Mouse (Mus musculus): ENCODE results near the gene Tmem116.

DNA sequence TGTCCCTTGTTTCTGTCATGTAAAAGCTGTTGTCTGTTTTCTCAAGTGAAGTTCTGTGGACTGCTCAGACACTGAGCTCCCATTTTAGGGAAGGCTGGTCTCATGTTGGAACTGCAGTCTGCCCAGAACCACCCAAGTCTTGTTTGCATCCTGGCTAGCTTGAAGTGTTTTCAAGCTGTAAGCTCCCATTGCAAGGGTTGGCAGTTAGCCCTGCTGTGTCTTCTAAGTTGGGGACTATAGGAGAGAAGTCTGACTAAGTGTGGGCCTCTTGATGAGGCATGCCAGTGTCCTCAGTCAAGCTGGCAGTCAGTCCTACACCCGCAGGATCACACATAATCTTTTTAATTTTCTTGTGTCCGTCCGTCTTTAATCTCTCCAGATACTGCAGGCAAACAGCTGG, 22.7 kb upstream of the Tmem116 start:
- TF ChIP-seq POLR2A (IDR thresholded peaks at IDR 0.05; ENCODE audit: borderline replicate concordance, control insufficient read depth, low read depth, low read length) (no peak), CTCF (IDR thresholded peaks at IDR 0.05; ENCODE audit: control insufficient read depth, insufficient read depth, low read length) (no peak)
